Mouse (Mus musculus) heart, postnatal 10 days (tissue): Measurements from ENCODE around the gene Stxbp3. TPM values are rescaled to one million over a fixed set of nuclear protein-coding genes. Genes with fewer than 3 reads are reported as not detected.
A peak's percentile ranks its signal among the peaks of the same experiment; 100 is the strongest.
"Not testable (repeated sequence)": the region's sequence is repeated elsewhere in the genome, so short reads cannot be mapped to it uniquely, and the experiment has no call there.

Experiments used
- DNase-seq, 2 experiments: peaks; one replicate each; pipeline ENCODE4 v3.0.0; 2021
- intact Hi-C: fragments of 180-260 bp; cut with DNase I; formaldehyde crosslinking; loops from one replicate; pipeline ENCODE4 v1.15.1; 2025
- total RNA-seq, 2 experiments: library from RNA; stranded (reverse); gene quantifications; 2 replicates each; pipeline ENCODE4 v1.2.3; 2021

The Stxbp3 gene
- total RNA-seq, 2 experiments from 2014 or later: 25.8 to 31.8 TPM

DNA sequence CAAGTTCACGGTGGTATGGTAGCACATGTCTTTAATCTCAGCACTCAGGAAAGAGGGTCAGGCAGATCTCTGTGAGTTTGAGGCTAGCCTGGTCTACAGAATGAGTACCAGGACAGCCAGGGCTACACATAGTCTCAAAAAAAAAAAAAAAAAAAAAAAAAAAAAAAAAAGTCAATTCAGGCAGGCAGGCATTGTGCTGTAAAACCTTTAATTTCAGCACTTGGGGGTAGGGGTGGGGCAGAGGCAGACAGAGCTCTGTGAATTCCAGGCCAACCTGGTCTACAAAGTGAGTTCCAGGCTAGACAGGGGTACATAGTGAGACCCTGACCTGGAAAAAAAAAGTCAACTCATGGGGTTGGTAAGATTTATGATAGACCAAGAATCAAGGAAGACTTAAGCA, 17.4 kb upstream of the Stxbp3 start:
- intact Hi-C loops: loop anchor here (5.0 kb wide), 2 partner anchors 45 to 205 kb away; no protein-coding TSS in a partner anchor
- DNase-seq: no peak

GRCm38 (mm10) chr3:108857124-108857470, 16.8 kb upstream of the Stxbp3 start:
- intact Hi-C loops: loop anchor here (5.0 kb wide), 2 partner anchors 45 to 205 kb away; no protein-coding TSS in a partner anchor
- DNase-seq: no peak

- intact Hi-C loops: loop anchor here (5.0 kb wide), 2 partner anchors 46 to 206 kb away; no protein-coding TSS in a partner anchor
These were observed 16.2 kb upstream of the Stxbp3 start for GRCm38 (mm10) chr3:108856386-108857123.

DNA sequence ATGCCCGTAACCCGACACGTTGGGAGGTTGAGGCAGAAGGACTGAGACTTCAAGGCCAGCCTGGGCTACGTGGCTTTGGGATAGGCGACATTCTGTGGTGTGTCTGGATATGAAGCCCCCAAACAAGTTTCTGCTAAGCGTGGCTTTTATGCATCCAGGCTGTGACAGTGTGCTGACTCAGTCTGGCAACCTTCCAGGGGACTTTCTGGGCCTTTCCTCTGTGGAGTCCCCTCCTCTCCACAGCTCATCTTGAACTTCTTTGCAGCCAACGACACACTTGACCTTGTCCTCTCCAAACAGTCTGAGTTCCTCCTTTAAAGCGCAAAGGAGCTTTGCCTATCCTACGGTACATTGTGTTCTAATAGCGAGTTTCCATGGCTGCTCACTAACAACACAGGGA, 15.5 kb upstream of the Stxbp3 start:
- intact Hi-C loops: loop anchor here (5.0 kb wide), 2 partner anchors 46 to 206 kb away; no protein-coding TSS in a partner anchor
- peak; percentile 60 to 74 for DNase-seq

More at GRCm38 (mm10) chr3:108856386-108857123, 16.2 kb upstream of the Stxbp3 start:
- peak in 1 of 2 experiments; percentile 31 for DNase-seq

GRCm38 (mm10) chr3:108855371-108855770, 15.0 kb upstream of the Stxbp3 start:
- peak; percentile 62 to 65 for DNase-seq
- intact Hi-C loops: loop anchor here (5.0 kb wide), 2 partner anchors 47 to 207 kb away; no protein-coding TSS in a partner anchor

- DNase-seq: no peak
- intact Hi-C loops: no loop called here
These were observed 12.9 kb upstream of the Stxbp3 start for GRCm38 (mm10) chr3:108853266-108853665.

DNA sequence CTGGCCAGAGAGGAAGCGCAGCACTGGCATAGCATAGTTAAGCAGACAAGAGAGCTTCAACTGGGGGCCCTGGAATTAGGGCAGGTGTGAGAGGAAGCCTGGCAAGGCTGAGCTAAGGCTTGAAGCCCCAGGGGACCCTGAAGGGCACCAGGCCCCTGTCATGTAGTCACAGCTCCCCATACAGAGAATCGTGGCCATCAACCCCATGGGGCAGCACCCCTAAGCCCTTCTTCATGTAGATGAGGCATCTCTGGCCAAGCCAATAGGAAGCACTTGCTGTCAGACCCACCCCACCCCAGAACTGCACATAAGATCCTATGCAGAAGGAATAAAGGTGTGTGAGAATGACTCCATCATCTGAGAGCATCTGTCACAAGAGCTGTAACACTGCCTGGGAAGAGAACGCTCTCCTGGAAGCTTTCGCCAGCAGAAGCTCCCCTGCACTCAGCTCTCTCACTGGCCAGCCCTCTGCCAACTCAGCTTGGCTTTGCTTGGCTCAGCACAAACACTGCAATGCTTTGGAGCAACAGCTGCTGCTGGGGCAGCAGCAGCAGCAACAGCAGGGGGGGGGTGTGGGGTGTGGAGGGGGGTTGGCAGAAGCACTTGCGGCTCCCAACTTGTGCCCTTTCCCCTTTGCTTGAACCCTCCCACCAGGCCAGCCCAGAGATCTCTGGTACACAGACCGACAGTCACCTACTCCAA, 11.8 kb upstream of the Stxbp3 start:
- no peak for DNase-seq
- intact Hi-C loops: no loop called here

DNA sequence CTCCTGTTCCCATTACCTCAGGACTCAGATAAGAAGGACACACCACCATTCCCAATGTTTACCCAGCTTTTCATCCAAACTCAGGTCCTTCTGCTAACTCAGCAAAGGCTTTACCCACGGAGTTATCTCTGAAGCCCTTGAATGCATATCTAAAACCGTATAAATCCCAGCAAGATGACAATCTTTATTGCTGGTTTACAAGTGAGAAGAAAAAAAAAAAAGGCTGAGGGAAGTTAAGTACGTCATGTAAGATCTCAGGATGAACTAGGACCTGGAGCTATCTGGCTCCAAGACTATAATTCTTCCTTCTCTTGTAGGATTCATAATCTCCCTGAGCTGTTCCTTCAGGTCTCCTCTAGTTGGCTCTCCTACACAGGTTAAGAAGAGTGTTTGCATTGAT, 11.2 kb upstream of the Stxbp3 start:
- intact Hi-C loops: no loop called here
- DNase-seq: no peak

- intact Hi-C loops: no loop called here
- DNase-seq: no peak
These were observed 10.7 kb upstream of the Stxbp3 start for GRCm38 (mm10) chr3:108851075-108851474.

DNA sequence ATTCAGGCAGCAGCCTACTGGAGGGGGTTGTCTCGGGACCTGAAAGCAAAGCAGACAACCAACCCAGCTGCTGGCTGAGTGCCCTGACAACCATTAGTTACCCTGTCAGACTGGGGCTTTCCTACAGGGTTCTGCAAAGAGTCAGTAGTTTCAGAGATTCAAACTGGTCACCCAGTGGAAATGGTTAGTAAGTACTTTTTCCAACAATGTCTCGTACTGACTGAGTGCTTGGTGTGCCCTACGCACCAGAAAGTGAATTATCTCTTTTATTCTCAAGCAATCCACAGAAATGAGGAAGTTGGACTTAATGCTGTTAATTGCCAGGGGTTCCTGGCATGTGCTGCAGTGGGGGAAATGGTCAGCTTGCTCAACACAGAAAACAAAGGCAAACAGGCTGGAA, 10.2 kb upstream of the Stxbp3 start:
- peak; percentile 41 for DNase-seq
- intact Hi-C loops: no loop called here

GRCm38 (mm10) chr3:108846616-108847015, 6.3 kb upstream of the Stxbp3 start:
- intact Hi-C loops: no loop called here
- DNase-seq: no peak

DNA sequence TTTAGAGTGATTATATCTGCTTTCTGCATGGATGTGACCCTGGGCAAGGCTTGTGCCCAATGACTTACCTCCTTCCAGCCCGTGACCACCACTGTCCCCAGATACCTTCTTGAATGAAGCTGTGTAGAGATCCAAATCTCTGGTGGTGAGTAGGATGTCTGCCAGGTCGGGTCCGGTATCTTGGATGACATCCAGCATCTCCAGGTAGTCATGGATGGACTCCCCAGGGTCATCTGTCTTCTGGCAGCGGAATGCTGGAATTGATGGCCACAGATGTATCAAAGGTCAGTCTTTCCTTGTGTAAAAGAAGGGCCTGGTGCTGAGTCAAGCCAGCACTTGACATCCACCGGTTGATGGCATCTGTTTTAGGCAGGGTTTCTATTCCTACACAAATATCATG, 4.2 kb upstream of the Stxbp3 start:
- DNase-seq: no peak
- intact Hi-C loops: no loop called here

DNA sequence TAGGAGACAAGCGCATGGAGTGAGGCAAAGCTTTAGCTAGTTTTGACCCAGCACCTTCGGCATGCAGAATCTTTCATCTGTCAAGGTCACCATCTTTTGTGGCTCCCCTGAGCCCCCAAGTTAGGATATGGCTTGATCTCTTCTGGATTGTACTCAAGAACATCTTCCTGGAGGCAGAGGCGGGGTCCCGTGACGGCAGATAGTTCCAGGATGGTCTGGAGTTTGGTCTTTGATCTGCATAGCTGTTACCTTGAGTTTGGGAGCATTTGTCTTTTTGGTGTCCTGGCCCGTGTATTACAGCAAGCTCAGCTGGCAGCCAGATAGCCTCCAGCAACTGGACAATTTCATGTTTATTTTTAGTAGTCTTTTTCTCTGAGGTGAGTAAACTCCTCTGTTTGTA, 3.7 kb upstream of the Stxbp3 start:
- intact Hi-C loops: no loop called here
- no peak for DNase-seq

DNA sequence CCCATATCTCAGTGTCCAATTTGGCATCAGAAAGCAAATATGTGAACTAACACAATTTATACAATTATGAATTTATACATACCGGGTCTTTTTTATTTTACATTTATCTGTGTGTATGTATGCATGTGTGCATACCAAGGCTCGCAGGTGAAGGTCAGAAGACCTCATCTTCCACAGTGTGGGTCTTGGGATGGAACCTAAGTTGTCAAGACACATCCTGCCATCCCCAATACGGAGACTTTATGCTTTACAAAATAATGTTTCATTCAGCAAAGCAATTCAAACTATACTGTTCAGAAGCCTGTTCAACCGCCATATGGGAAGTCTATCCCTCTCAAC, 359 bp upstream of the Stxbp3 start:
- DNase-seq: no peak
- intact Hi-C loops: loop anchor here (2.0 kb wide), 1 partner anchor 70 kb away; the partner anchor contains the start of gene Prpf38b

DNA sequence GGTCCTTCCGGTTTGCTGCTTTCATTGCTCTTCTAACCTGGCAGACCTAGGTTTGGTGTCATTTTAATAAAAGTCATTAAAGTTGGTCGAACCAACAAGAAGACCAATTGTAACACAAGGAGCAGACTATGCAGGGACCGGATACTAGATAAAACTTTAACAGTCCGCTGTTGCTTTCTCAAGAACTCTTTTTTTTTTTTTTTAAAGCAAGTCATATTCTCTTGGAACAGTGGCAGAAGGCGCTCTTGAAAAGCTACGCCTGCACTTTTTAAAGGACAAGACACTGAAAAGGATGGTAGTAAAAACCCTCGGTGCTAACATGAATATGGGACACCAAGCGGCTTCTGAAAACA, 703 bp downstream of the Stxbp3 start:
- no peak for DNase-seq
- intact Hi-C loops: no loop called here

- DNase-seq: no peak
- intact Hi-C loops: no loop called here
These were observed 1.3 kb downstream of the Stxbp3 start for GRCm38 (mm10) chr3:108838980-108839379.

DNA sequence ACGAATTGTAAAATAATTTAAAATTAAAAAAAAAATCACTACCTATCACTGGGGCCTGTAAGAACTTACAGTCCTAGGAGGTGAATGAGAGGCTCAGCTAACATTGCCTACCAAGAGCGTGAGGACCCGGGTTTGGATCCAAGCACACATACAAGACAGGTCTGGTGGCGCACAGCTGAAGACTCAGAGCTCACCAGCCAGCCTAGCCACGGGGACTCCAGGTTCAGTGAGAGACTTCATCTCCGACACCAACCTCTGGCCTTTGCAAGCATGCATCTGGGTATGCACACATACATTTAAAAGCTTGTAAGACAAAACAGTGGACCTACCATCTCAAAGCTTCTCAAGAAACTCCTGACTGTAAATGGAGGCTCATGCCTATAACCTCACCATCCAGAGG, 3.4 kb downstream of the Stxbp3 start:
- no peak for DNase-seq
- intact Hi-C loops: no loop called here

- intact Hi-C loops, DNase-seq: not testable (repeated sequence)
These were observed 6.6 kb downstream of the Stxbp3 start for GRCm38 (mm10) chr3:108833717-108834116.

GRCm38 (mm10) chr3:108831750-108832149, 8.6 kb downstream of the Stxbp3 start:
- intact Hi-C loops: no loop called here
- DNase-seq: no peak

- peak; percentile 37 for DNase-seq
- intact Hi-C loops: no loop called here
These were observed 9.8 kb downstream of the Stxbp3 start for GRCm38 (mm10) chr3:108830493-108830892.

DNA sequence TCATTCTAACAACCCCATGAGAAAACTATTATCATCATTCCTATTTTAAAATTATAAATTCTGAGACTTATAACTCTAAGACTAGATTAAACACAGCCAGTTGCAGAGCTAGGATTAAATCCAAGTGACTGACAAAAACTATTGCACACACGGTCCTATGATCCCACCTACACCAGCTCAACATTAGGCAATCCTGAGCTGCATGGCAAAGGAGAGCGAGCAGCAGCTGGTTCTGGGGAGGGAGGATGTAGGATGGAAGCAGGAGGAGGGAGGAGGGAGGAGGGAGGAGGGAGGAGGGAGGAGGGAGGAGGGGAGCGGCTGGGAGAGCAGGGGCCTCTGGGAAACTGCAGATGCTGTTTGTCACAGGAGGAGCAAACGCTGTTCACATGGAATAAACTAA, 24.7 kb downstream of the Stxbp3 start:
- DNase-seq: no peak
- intact Hi-C loops: no loop called here

GRCm38 (mm10) chr3:108810747-108811263, 29.5 kb downstream of the Stxbp3 start:
- intact Hi-C loops: no loop called here

More at GRCm38 (mm10) chr3:108810747-108811263, 29.5 kb downstream of the Stxbp3 start:
- DNase-seq: no peak
